Mouse (Mus musculus) adrenal gland, postnatal 4 days (tissue): ENCODE results near the gene Hes1. TPM values are rescaled to one million over a fixed set of nuclear protein-coding genes. Genes with fewer than 3 reads are reported as not detected.

ENCODE experiments used
- DNase-seq, 2 experiments: peaks; one replicate each; pipeline ENCODE4 v3.0.0; 2021 to 2022; ENCODE audit warnings: low spot score in 2 of 2, mixed read lengths in 2 of 2
- total RNA-seq, 2 experiments: library from RNA; stranded (reverse); gene quantifications; 2 replicates each; pipeline ENCODE4 v1.2.3; 2021

The Hes1 gene
- total RNA-seq, 2 experiments from 2014 or later, result 31.4 to 39.1 TPM

DNA sequence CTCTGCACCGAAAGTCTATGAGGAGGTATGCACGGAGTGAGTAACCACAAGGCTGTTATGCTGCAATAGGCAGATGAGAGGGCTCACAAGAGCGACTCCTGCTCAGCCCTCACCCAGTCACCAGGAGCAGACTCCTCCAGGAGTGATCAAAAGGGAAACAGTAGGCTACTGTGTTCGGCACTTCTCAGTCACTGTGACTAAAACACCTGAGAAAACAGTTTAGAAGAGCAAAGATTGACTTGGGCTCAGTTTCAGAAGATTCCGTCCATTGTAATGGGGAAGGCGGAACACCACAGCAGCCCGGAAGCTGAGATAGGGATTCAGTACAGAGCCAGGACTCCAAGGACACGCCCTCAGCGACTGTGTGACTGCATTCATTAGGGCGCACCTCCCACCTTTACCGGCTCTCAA is 16.8 kb upstream of the Hes1 start:
- DNase-seq, result no peak

DNA sequence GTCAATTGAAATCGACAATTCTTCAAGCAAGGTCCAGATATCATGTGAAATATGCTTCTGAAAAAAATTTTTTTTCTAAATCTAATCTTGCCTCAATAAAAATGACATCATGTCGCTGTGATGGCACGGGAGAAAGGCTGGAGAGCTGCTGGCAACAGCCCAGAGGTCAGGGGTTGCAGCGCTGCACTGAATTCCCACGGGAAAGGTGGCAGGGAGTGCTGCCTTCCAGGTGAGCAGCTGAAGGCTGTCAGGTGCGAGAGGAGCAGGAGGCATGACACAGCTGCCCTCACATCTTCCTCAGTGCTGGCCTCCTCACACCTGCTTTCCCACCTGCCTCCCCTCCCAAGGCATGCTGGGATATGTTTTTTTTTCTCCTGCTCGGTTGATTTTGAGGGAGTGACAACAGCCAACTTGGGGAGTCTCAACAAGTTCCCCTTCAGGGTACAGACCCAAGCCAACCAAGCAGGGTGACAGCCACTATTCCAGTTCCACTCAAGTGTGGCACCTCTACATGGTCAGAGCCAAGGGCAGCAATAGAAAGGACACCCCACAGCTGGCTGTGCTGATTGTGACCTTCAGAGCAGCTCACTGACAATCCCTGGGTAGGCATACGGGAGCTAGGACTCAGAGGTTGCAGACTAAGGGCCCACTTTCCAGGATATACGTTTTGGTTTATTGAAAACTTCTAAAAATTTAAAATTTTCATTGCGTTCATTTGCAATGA is 13.3 kb upstream of the Hes1 start:
- DNase-seq, result no peak

DNA sequence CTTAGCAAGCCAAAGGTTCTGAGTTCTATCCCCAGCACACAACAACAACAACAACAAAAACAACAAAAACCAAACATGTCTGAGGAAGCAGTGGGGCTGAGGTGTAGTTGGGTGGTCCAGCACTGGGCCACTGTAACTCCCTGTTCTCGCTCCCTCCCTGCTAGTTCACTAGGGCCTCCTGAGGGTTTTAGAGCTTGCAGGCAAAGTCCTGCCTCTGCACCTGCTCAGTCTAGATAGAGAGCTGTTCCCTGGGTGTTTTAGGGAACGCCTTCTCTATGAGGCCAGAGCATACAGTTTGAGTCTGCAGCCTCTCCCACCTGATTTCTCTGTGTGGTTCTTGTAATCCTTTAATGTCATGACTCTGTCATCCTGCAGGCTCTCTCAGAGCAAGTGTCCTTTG is 11.9 kb upstream of the Hes1 start:
- DNase-seq, result no peak

DNA sequence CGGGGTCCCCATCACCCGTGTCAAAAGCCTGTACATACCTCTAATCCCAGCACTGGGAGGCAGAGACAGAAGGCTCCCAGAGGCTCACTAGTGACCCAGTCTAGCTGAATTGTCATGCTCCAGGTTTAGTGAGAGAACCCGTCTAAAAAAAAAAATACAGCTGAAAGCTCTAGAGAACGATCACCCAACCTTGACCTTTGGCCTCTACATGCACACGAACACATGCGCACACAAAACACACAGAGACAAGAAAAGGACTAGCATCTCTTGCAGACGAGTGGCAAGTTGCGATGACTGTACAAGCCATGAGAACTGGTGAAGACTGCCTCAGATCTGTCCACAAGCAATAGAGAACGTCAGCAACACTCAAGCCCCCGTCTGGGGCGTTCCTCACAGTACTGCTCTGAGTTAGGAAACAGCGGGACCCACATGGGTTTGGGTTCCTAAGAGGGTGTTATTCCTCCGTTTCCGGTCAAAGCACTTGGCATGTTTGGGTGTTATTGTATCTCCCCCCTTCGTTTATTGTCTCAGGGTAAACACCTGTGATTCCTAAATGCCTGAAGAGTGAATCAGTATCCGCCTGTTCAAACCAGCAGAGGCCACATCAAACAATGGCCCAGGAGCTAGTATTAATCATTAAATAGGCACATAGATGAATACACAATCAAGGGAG is 11.2 kb upstream of the Hes1 start:
- DNase-seq, result no peak

DNA sequence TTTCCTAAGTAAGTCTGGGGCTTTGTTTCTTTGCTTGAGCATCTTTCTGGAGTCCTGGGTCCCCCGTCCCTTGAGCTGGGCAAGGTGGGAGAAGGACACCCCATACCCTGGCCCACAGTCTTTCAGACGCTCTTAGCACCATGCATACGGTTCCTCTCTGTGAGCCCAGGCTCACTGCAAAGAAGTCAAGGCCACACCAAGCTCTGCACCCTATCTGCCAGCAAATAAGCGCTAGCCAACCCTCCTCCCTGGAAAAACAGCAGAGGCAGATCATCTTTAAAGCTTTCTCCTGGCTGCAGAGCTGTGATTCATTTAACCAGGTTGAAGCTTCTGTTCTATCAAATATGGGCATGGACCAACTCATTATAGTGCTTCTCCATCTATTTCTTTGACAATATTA is 9.6 kb upstream of the Hes1 start:
- DNase-seq, result no peak

DNA sequence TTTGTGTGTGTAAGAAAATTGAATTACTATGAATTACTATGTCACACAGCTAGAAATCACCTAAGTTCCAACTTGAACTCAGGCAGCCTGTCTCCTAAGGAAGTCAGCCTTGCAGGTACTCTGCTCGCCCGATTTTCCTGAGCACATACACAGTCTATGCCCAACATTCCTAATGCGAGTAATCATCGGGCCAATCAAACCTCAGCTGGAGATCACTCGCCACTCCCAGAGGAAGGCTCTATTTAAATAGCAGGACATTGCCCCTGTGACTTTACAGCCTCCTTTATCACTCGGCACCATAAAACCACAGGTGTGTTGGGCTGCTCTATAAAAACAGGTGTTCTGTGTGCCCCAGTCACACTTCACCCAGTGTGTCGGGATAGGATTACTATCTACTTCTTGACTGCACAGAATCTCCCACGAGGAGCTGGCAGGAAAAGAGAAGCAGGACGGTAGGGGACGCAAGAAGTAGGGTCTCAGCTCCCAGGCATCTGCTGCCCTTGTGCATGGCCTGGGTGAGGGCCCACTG is 8.8 kb upstream of the Hes1 start:
- no peak for DNase-seq

DNA sequence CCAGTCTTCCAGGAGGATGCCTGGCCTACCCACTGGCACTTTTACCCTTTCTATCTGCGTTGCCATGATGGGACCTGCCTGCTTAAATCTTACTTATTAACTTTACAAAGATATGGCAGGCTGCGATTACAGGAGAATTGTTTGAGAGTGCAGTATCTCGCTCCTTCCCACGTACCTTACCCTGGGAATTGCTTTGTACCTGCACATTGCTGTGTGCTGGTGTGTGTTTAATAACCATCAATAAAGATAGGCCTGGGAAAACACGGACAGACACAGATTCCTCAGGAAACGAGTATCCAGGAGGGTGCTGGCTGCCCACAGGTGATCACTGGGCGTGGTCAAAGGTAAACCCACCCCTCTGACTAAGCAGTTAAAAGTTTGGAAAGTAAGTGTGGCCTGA is 8.3 kb upstream of the Hes1 start:
- DNase-seq, result no peak

DNA sequence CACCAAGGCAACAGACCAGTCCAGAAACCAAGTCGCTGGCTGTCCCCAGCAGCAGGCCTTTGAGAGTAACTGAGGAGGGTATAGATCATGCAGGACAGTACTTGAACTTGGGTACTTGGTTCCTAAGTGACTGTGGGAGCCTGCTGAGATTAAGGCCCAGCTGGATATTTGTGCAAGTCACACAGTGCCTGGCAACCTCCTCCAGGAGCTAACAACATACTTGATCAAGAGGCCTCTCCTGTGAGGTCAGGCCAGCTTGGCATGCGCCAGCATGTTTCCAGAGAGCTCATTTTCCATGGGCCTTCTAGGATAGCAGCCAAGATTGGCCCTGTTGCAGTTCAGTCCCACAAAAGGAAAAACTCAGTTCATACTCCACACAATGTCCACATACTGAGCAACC is 7.3 kb upstream of the Hes1 start:
- DNase-seq, result no peak

DNA sequence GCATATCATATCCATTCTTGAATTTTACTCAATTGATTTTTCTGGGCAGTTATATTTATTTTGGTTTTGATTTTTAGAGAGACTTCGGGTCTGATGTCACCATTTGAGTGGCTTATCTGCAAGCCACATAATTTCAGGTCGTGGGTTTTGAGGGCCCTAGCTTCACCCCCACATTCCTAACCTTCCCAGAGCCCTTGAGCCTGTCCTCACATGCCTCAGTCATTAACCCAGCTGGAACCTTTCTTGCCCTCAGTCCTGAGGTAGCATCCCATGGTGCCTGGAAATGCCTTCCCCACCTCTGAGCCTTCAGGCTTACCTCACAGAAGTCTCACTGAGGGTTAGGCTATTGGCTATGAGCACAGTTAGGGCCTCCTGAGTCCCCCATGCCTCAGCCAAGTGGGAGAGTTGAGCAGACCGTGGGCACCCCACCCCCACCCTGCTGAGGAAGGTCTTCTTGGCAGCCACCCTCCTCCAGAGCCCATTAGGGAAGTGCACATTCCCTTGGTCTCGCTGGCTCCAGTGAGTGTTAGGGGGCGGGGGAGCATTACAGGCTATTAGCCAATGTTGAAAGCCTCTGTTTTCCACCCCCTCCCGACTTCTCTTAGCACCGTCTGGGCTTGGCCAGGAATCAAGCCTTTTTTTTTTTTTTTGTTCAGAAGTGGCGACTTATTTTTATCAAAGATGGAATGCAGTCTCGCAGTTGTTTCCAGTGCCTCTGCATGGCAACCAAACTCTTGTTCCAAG is 5.0 kb upstream of the Hes1 start:
- no peak for DNase-seq

DNA sequence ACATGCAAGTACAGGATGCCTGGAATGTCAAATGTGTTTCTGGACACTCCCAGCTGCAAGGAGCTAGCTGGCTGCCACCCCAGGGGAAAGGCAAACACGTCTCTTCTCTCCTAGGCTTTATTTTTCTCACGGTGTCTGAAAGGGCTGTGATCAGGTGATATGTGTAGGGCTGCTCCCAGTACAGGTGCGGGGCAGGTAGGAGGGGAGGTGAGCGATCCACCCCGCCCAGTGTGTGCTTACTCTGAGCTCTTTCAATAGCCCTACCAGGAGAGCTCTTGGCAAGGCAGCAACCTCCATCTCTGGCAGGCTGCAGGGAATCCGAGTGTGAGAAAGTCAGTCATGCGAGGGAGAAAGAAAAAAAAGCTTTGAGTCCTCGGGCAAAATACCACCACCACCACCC is 3.8 kb upstream of the Hes1 start:
- no peak for DNase-seq

DNA sequence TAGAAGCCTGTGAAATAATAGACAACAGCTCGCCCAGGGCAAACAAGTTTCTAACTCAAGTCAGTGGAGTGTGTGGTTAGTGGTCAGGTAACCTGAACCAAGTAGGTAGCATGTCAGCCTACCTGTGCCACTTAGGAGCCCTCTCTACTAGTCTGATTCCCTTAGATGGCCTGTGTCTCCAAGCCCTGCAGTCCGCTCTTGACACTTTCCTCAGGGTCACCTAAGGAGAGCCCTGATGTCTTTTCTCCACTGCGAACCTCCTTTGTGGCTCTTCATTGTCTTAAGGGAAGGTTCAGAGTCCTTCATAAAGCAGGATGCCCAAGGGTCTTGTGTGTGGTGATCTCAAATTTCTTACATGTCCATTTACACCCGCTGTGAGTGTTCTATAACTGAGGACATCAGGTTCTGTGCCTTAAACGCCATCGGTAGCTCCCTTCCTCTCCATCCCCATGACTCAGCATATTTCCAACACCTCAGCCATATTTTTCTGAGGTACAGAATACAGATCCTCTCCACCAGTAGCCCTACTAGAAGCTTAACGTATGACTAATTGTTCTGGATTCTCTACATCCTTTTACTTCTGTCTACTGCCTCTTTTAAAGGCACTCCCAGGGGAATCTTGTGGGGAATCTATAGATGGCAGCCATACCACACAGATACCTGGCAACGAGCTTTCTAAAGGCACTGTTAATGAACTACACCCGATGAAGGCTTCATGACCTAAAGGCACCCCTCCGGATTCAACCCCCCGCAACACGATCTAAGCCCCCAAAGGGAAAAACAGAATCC is 1.7 kb upstream of the Hes1 start:
- DNase-seq, result no peak

DNA sequence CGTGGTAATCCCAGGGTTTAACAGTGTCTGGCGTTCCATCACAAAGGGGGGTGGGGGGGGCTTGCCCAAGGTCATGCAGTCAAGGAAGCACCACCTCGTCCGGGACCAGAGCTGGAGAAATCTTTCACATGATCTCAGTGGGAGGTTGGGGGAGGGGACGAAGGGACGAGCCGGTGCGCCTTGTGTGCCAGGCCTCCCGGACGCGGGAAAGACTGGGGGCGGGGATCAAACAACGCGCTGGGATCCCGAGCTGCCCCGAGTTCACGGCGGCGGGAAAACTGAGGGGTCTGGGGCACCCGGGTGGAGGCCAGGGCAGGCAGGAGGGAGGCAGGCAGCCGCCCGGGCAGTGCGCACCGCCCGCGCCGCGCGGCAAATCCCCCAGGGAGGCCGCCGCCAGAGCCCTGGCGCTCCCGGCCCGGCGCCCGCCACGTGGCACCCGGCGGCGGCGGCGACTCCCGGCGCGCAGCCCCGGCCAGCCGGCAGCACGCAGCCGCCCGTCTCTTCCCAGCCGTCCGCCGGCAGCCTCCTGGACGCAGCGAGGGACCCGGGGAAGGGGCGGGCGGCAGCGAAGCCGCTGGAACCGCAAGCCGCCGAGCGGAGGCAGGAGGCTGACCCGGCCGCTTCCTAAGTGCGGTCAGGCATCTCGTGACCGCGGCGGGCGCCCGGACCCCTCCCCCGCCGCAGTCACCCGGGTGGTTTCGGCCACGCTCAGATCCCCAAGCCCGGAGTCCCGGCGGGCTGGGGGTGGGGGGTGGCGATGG is 883 bp upstream of the Hes1 start:
- DNase-seq, result peak; percentile 22 to 49

DNA sequence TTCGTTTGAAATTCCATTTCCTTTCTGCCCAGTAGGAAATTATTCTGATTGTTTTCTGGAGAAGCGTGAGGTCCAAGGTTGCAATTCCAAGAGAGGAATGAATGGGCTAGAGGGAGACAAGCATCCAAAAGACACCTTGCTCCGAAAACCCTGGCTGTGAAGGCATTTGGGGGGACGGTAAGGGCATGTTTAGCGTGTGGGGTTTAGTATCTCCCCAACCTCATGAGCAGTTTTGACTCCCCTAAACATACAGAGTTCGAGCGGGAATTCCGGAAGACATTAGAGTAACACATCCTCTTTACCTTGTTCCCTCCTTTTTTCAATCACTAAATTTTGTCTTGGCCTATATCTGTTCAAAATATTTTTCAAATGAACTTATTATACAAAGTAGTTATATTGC is 429 bp downstream of the Hes1 start:
- DNase-seq, result no peak

DNA sequence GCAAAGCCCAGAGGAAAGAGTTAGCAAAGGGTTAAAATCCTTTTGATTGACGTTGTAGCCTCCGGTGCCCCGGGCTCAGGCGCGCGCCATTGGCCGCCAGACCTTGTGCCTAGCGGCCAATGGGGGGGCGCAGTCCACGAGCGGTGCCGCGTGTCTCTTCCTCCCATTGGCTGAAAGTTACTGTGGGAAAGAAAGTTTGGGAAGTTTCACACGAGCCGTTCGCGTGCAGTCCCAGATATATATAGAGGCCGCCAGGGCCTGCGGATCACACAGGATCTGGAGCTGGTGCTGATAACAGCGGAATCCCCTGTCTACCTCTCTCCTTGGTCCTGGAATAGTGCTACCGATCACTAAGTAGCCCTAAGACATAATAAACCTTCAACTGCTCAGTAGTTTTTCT is 893 bp downstream of the Hes1 start:
- DNase-seq, result peak; percentile 69 to 81

DNA sequence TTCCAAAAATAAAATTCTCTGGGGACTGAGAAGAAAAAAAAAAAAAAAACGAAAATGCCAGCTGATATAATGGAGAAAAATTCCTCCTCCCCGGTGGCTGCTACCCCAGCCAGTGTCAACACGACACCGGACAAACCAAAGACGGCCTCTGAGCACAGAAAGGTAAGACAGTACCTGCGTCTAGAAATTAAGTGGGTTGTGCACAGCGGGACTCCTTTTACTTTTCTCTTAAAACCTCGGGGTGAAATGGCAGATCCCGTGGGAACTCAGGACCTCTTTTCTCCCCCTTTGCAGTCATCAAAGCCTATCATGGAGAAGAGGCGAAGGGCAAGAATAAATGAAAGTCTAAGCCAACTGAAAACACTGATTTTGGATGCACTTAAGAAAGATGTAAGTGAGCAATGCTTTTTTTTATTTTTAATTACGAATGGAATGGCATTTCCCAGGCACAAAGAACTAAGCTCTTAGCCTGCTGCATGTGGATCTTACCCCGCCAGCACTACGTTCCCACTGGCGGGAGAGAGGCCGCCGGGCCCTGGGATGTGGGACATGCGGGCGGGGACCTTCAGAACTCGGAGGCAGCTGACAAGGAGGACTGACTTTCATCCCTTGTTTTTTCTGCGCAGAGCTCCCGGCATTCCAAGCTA is 1.5 kb downstream of the Hes1 start:
- no peak for DNase-seq

DNA sequence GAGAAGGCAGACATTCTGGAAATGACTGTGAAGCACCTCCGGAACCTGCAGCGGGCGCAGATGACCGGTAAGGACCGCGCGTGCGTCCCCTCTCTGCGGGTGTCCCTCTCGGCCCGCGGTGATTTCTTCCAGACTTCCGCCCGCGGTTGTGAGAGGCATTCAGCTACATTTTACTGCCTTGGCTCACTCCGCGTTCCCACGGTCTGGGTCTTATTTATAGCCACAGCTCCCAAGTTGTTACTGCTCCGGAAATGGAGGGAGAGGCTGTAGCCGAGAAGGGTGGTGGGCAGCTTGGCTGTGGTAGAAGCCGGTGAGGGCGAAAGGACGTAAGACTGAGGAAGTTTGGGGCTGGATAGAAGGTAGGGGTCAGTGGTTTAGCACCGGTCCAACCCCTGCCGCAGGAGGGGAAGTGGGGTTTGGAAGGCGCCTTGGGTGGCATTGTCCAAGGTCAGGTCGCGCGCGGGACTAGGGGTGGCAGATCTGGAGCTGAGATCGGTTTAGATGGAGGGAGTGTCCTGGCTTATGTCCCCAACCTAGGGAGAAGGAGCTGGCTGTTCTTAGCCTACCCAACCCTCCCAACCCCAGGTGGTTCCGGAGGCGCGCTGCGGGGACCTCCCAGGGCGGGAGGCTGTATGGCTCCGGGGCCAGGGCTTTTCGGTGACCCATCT is 2.1 kb downstream of the Hes1 start:
- DNase-seq, result no peak

DNA sequence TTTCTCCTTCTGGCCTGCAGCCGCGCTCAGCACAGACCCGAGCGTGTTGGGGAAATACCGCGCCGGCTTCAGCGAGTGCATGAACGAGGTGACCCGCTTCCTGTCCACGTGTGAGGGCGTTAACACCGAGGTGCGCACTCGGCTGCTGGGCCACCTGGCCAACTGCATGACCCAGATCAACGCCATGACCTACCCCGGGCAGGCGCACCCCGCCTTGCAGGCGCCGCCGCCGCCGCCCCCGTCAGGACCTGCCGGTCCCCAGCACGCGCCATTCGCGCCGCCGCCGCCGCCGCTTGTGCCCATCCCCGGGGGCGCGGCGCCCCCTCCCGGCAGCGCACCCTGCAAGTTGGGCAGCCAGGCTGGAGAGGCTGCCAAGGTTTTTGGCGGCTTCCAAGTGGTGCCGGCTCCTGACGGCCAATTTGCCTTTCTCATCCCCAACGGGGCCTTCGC is 2.7 kb downstream of the Hes1 start:
- peak; percentile 72 to 76 for DNase-seq

DNA sequence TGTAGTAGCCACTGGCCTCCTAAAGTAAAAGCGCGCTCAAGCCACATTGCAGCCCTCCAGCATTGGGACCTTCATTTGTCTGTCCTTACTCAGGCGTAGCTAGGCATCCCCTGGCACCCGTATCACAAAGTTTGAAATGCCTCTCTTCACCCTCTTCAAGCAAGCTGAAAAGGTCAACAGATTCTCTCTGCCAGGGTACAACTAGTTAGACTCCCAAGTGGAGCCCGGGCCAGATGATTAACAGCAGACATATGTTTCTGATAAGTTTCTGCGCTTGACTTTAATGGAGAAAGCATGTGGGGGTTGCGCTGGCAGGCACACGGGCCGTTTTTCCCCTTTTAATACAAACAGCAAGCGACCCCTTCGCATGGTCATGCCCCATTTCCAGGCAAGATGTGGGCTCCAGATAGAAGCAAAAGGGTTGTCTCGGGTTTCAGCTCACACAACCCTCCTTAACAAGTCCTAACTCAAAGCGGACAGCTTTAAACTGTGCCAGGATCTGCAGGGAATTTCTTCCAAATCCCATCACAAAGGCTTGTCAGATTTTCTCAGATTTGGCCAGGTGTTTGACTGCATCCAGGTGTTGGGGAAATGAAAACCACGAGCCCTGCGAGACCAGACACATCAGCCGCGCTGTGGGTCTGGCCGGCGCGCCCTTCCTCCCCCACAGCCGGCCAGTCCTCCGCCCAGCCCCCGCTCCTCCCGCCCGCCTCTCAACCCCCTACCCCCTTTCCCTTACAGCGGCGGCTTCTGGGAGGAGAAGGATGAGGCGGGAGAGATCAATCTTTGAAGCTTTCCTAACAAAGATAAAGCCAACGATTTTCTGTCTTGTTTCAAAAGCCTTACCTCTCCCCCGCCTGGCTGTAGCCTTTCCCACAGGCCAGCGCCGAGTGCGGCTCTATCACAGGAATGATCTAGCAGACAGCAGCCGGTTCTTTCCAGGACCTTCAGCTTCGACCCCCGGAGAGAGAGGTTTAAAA is 4.1 kb downstream of the Hes1 start:
- no peak for DNase-seq
